Comparison of ENCODE assay signal across 19 mouse cellular contexts in the genomic region with DNA sequence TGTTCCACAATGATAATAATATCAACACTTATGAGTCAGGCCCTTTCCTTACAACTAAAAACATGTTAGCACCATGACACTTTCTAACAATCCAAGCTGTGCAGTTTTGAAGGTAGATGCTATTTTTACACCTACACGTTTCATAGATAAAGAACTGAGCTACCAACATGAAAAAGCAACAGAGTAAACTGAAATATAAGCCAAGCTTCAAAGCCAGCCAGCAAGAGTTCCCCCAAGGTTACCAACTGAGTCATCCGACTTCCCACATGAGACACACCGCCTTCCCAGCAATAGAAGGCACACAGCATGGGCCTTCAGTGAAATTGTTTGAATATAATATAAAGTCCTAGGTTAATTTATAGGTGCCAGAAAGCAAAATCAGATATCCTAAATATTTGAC.
DNase-seq lines count a peak whose midpoint lies in the region; ATAC-seq and TF ChIP-seq lines count a peak whose summit lies in the region.
"Had no signal": no experiment of that assay in that cellular context is flagged by ENCODE, and none has a peak within 500 bp of the region (broad histone marks: within the 10 kb centered on the region; RNA-seq: fewer than 3 reads in every experiment).

No protein-coding gene starts in this region.

- no peak for ATAC-seq in monocyte, adult 5-6 weeks (replicated peaks; ENCODE audit: insufficient number of reproducible peaks, low FRiP score, low TSS enrichment, poor library complexity, severe bottlenecking)
- ATAC-seq: forebrain, embryonic 15.5 days; intestine, embryonic 15.5 days had no signal

- no peak overlapping the region for H3K27ac ChIP-seq in left cerebral cortex, adult 2 months
- H3K27ac ChIP-seq: embryonic facial prominence, embryonic 12.5 days; forebrain, embryonic 15.5 days; hindbrain, embryonic 10.5 days; hindbrain, embryonic 14.5 days; intestine, embryonic 15.5 days had no signal

- TF ChIP-seq CTCF in left cerebral cortex, adult 2 months (IDR thresholded peaks at IDR 0.05): no peak
- TF ChIP-seq CTCF in brain, embryonic 14.5 days (IDR thresholded peaks at IDR 0.05; ENCODE audit: borderline replicate concordance, extremely low read depth, insufficient read depth, insufficient read length): no peak

- intact Hi-C loops in left cerebral cortex, postnatal 14 days (cut with DNase I): no loop called here
- intact Hi-C loops in left cerebral cortex, adult 2 months (cut with DNase I): no loop called here

- no peak for TF ChIP-seq POLR2A in brain, embryonic 14.5 days (IDR thresholded peaks at IDR 0.05; ENCODE audit: borderline replicate concordance, extremely low read depth, insufficient read depth, insufficient read length, poor library complexity, severe bottlenecking)

- peak; percentile 11 for DNase-seq in adrenal gland, postnatal 10 days
- DNase-seq in adrenal gland, postnatal 4 days (ENCODE audit: low spot score in 2 of 2): no peak
- peak; percentile 6 to 46 for DNase-seq in left cerebral cortex, postnatal 14 days (ENCODE audit: low spot score in 2 of 2)
- no peak for DNase-seq in left cerebral cortex, adult 2 months (ENCODE audit: extremely low spot score in 1 of 2, low spot score in 2 of 2)
- DNase-seq in adrenal gland, postnatal 14 days: peak; percentile 31
- DNase-seq in brain, embryonic 14.5 days (ENCODE audit: low read depth): peak; percentile 41
- DNase-seq: cerebellum, adult 11 months; cerebellum, adult 8-10 months; cerebellum, postnatal 14 days; embryo, embryonic 11 days; gastrocnemius, postnatal 14 days; kidney, adult 18-20 months had no signal

- no peak overlapping the region for H3K4me3 ChIP-seq in left cerebral cortex, adult 2 months
- H3K4me3 ChIP-seq: embryonic facial prominence, embryonic 12.5 days; forebrain, embryonic 15.5 days; heart, embryonic 12.5 days; hindbrain, embryonic 10.5 days; intestine, embryonic 15.5 days had no signal

Comparison
In these comparisons a context has a peak if more than half of its experiments do, and no peak if none do; other contexts are left out.
1. DNase-seq: peak in adrenal gland, postnatal 10 days (single experiment), left cerebral cortex, postnatal 14 days (2 of 2), adrenal gland, postnatal 14 days (single experiment) and brain, embryonic 14.5 days (single experiment); none in adrenal gland, postnatal 4 days (0 of 2) and left cerebral cortex, adult 2 months (0 of 2).